Mouse (Mus musculus): ENCODE data around the gene 4931406C07Rik. TPM values are rescaled to one million over a fixed set of nuclear protein-coding genes. Genes with fewer than 3 reads are reported as not detected.
A peak's percentile ranks its signal among the peaks of the same experiment; 100 is the strongest.

4931406C07Rik gene
- total RNA-seq (2012; rRNA removed), result 6.4 and 6.5 TPM in 2 replicates

DNA sequence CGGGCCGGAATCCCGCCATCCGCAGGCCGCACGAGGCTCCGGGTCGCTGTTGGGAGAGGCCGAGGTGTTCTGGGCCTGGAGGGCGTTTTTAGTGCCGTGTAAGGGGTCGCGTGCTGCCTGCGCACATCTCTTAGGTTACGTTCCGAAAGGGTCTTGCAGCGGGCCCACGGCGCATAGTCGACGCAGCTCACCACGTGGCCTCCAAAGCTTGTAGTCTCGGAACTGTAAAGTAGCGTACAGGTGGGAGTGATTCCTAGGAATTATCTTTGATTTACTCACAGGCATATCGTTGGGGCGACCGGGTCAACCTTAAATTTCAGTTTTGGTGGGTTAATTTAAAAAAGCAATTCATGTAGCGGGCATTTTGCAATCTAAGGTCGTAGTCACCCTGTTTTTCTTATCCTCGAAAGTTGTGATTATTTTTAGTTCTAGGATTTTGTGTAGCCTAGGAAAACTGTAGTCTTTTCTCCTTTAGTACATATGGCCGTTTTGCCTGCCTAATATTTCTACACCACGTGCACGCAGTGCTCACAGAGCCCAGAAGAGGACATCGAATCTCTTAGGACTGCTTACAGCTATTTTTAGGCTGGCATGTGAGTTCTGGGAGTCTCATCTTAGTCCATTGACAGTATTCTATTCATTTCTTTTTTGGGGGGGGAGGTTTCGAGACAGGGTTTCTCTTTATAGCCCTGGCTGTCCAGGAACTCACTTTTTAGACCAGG, at the start of gene 4931406C07Rik:
Gene 4931406C07Rik (minus strand): TSS at position 51 of the 722 bp plus-strand sequence.
- Histone ChIP-seq H3K9ac (ENCODE audit: insufficient read depth, low read depth, low read length, poor library complexity, severe bottlenecking) (peak within 1 kb of the TSS; percentile 100), H3K4me1 (ENCODE audit: control insufficient read depth in 2 of 2, insufficient read depth in 2 of 2, low read length in 2 of 2, poor library complexity in 1 of 2) (no peaks in the 10 kb centered on the region; a peak in 1 of 4 replicates), H3K36me3 (ENCODE audit: control insufficient read depth, insufficient read depth, low read length, poor library complexity, severe bottlenecking) (peaks cover 45% of the 10 kb centered on the region), H3K4me3 (ENCODE audit: insufficient read depth in 1 of 2, low read depth in 1 of 2, low read length in 2 of 2, poor library complexity in 1 of 2, severe bottlenecking in 1 of 2) (peak within 1 kb of the TSS; percentile 76 to 98), H3K9me3 (ENCODE audit: control insufficient read depth, insufficient read depth, low read depth, low read length) (no peaks in the 10 kb centered on the region), H3K27ac (ENCODE audit: insufficient read depth, low read depth, low read length, poor library complexity, severe bottlenecking) (peak within 1 kb of the TSS; percentile 96)
- in situ Hi-C loops (cut with MboI; ENCODE audit: low sequenced_read_pairs in 2 of 2, unreplicated experiment in 2 of 2), result no loop called here
- TF ChIP-seq ZC3H11A (IDR thresholded peaks at IDR 0.05; ENCODE audit: borderline replicate concordance, low read depth, low read length) (no peak), ZNF384 (IDR thresholded peaks at IDR 0.05; ENCODE audit: low read depth, low read length) (no peak), HCFC1 (IDR thresholded peaks at IDR 0.05; ENCODE audit: borderline replicate concordance, insufficient read depth, low read length) (no peak), MAFK (IDR thresholded peaks at IDR 0.05; ENCODE audit: insufficient read depth, low read depth, low read length) (no peak), CHD2 (IDR thresholded peaks at IDR 0.05; ENCODE audit: low read depth, low read length) (no peak)
- DNase-seq (ENCODE audit: low read depth, low spot score), result no peak

DNA sequence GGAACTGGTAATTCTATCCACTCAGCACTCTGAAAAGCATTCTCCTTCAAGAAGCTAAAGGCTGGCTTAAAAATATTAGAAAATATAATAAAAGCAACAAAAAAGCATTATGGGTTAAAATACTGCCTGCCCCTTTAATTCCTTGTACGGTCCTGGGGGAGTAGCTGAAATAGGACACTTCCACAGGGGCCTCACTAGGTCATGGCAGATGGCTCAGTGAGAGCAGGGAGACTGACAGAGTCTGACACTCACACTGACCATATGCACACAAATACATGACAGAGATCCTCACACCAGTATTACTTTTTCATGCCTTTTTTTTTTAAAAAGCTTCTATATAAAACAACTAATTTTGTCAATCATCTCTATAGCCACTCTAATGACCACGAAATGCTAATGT, 43.7 kb upstream of the 4931406C07Rik start:
- in situ Hi-C loops (cut with MboI; ENCODE audit: low sequenced_read_pairs in 2 of 2, unreplicated experiment in 2 of 2), result loop anchor here (25.0 kb wide), 2 partner anchors 538 to 1513 kb away; partner anchors contain the start of genes Cep57 (in 1 of the 2) and Fam76b (in 1 of the 2)
- H3K27ac ChIP-seq (ENCODE audit: insufficient read depth, low read depth, low read length, poor library complexity, severe bottlenecking), result no peak overlapping the region
- no peak for DNase-seq (ENCODE audit: low read depth, low spot score)
- no peak overlapping the region for H3K4me3 ChIP-seq (ENCODE audit: insufficient read depth in 1 of 2, low read depth in 1 of 2, low read length in 2 of 2, poor library complexity in 1 of 2, severe bottlenecking in 1 of 2)
- peaks cover 15% of the 10 kb centered on the region for H3K36me3 ChIP-seq (ENCODE audit: control insufficient read depth, insufficient read depth, low read length, poor library complexity, severe bottlenecking)
- TF ChIP-seq MAFK (IDR thresholded peaks at IDR 0.05; ENCODE audit: insufficient read depth, low read depth, low read length) (no peak), ZC3H11A (IDR thresholded peaks at IDR 0.05; ENCODE audit: borderline replicate concordance, low read depth, low read length) (no peak), HCFC1 (IDR thresholded peaks at IDR 0.05; ENCODE audit: borderline replicate concordance, insufficient read depth, low read length) (no peak), CHD2 (IDR thresholded peaks at IDR 0.05; ENCODE audit: low read depth, low read length) (no peak), ZNF384 (IDR thresholded peaks at IDR 0.05; ENCODE audit: low read depth, low read length) (no peak)
- no peaks in the 10 kb centered on the region for H3K4me1 ChIP-seq (ENCODE audit: control insufficient read depth in 2 of 2, insufficient read depth in 2 of 2, low read length in 2 of 2, poor library complexity in 1 of 2)
- no peaks in the 10 kb centered on the region for H3K9me3 ChIP-seq (ENCODE audit: control insufficient read depth, insufficient read depth, low read depth, low read length)
- H3K9ac ChIP-seq (ENCODE audit: insufficient read depth, low read depth, low read length, poor library complexity, severe bottlenecking), result no peak overlapping the region

DNA sequence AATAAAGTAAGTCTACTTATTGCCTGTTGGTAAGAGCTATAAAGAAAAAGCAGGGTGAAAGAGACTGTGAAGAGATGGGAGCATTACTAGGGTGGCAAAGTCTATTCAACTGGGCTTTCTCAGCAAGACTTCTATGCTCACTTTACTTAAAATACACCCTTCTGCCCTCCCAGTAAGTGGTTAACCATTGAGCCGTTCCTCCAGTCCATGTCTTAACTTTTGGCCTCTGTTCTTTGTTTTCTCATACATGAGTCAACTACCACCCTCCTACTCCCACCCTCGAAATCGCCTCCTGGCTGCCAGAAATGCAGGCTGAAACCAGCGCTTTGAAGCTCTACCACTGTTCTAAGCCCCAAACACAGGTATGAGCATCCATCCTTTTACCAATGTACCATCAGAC, 31.5 kb upstream of the 4931406C07Rik start:
- peaks cover 48% of the 10 kb centered on the region for H3K36me3 ChIP-seq (ENCODE audit: control insufficient read depth, insufficient read depth, low read length, poor library complexity, severe bottlenecking)
- in situ Hi-C loops (cut with MboI; ENCODE audit: low sequenced_read_pairs in 2 of 2, unreplicated experiment in 2 of 2), result loop anchor here (25.0 kb wide), 2 partner anchors 525 to 1500 kb away; partner anchors contain the start of genes Cep57 (in 1 of the 2) and Fam76b (in 1 of the 2)
- no peak for DNase-seq (ENCODE audit: low read depth, low spot score)

DNA sequence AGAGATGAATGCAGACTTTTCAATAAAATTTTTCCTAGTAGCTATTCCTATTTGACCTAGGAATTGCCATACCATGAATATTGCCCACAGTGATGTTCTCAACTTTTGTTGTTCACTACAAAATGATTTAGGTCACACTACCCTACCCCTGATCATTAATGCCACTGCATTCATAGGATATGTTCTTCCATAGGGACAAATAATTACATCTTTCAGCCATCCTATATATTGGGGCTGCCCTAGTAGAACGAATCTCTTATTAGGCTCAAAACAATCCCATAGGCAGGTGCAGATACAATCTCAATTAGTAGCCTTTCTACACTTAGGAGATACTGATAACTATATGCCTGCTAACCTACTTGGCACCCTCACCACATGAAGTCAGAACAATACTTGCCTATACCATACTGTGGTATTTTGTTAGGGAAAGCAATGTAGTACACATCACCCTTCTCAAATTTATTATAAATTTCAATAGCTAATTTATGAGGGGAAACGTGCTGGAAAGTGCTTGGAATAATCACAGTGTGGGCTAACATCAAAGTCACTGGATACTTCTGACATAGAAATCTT, 12.0 kb upstream of the 4931406C07Rik start:
- Histone ChIP-seq H3K27ac (ENCODE audit: insufficient read depth, low read depth, low read length, poor library complexity, severe bottlenecking) (no peak overlapping the region), H3K36me3 (ENCODE audit: control insufficient read depth, insufficient read depth, low read length, poor library complexity, severe bottlenecking) (peaks cover 33% of the 10 kb centered on the region), H3K9ac (ENCODE audit: insufficient read depth, low read depth, low read length, poor library complexity, severe bottlenecking) (no peak overlapping the region), H3K4me1 (ENCODE audit: control insufficient read depth in 2 of 2, insufficient read depth in 2 of 2, low read length in 2 of 2, poor library complexity in 1 of 2) (no peaks in the 10 kb centered on the region), H3K9me3 (ENCODE audit: control insufficient read depth, insufficient read depth, low read depth, low read length) (no peaks in the 10 kb centered on the region), H3K4me3 (ENCODE audit: insufficient read depth in 1 of 2, low read depth in 1 of 2, low read length in 2 of 2, poor library complexity in 1 of 2, severe bottlenecking in 1 of 2) (no peak overlapping the region)
- in situ Hi-C loops (cut with MboI; ENCODE audit: low sequenced_read_pairs in 2 of 2, unreplicated experiment in 2 of 2), result no loop called here
- peak; percentile 8; the same call in 1 of the 2 replicates for TF ChIP-seq CHD2 (IDR thresholded peaks at IDR 0.05; ENCODE audit: low read depth, low read length)
- no peak for TF ChIP-seq ZNF384 (IDR thresholded peaks at IDR 0.05; ENCODE audit: low read depth, low read length)
- DNase-seq (ENCODE audit: low read depth, low spot score), result no peak

More for the DNA sequence above, 31.5 kb upstream of the 4931406C07Rik start:
- Histone ChIP-seq H3K4me3 (ENCODE audit: insufficient read depth in 1 of 2, low read depth in 1 of 2, low read length in 2 of 2, poor library complexity in 1 of 2, severe bottlenecking in 1 of 2) (no peak overlapping the region), H3K4me1 (ENCODE audit: control insufficient read depth in 2 of 2, insufficient read depth in 2 of 2, low read length in 2 of 2, poor library complexity in 1 of 2) (no peaks in the 10 kb centered on the region), H3K9me3 (ENCODE audit: control insufficient read depth, insufficient read depth, low read depth, low read length) (no peaks in the 10 kb centered on the region), H3K27ac (ENCODE audit: insufficient read depth, low read depth, low read length, poor library complexity, severe bottlenecking) (no peak overlapping the region), H3K9ac (ENCODE audit: insufficient read depth, low read depth, low read length, poor library complexity, severe bottlenecking) (no peak overlapping the region)
- TF ChIP-seq ZC3H11A (IDR thresholded peaks at IDR 0.05; ENCODE audit: borderline replicate concordance, low read depth, low read length) (no peak), HCFC1 (IDR thresholded peaks at IDR 0.05; ENCODE audit: borderline replicate concordance, insufficient read depth, low read length) (no peak), CHD2 (IDR thresholded peaks at IDR 0.05; ENCODE audit: low read depth, low read length) (no peak), ZNF384 (IDR thresholded peaks at IDR 0.05; ENCODE audit: low read depth, low read length) (no peak)

Data from ES-E14 (cell line).